In genomic region chr17:27189640-27190216, GRCm38 (mm10) we compare ENCODE assay signal across 8 mouse cellular contexts. TPM values are rescaled to one million over a fixed set of nuclear protein-coding genes. Genes with fewer than 3 reads are reported as not detected.
DNase-seq lines count a peak whose midpoint lies in the region; ATAC-seq and TF ChIP-seq lines count a peak whose summit lies in the region.
"Had no signal": no experiment of that assay in that cellular context is flagged by ENCODE, and none has a peak within 500 bp of the region (broad histone marks: within the 10 kb centered on the region; RNA-seq: fewer than 3 reads in every experiment).

No protein-coding gene starts in this region.

- DNase-seq in adipocyte (ENCODE audit: low spot score), result peak; percentile 60
- DNase-seq in embryo, embryonic 9.5 days (ENCODE audit: extremely low spot score), result peak; percentile 67
- peak; percentile 80 for DNase-seq in hindbrain, embryonic 11.5 days (ENCODE audit: low spot score)
- peak; percentile 72 to 75 for DNase-seq in layer of hippocampus, postnatal 10 days (ENCODE audit: low spot score in 2 of 2)
- DNase-seq in lung, postnatal 25 days (ENCODE audit: low spot score), result peak; percentile 59
- DNase-seq in right cerebral cortex, adult 2 months (ENCODE audit: low spot score in 2 of 2), result peak; percentile 67 to 71

- H3K9ac ChIP-seq in hindbrain, embryonic 11.5 days (ENCODE audit: low read depth, low read length), result no peak overlapping the region

- peak overlapping the region; percentile 17; the same call in 1 of the 2 replicates for H3K27ac ChIP-seq in hindbrain, embryonic 11.5 days (ENCODE audit: low read depth, low read length)
- H3K27ac ChIP-seq: macrophage had no signal

- peak; percentile 96 for TF ChIP-seq CTCF in E14TG2a.4 (conservative IDR thresholded peaks at IDR 0.05; ENCODE audit: low read length)

- no peak overlapping the region for H3K4me3 ChIP-seq in E14TG2a.4 (replicated peaks; ENCODE audit: low read length)
- H3K4me3 ChIP-seq in hindbrain, embryonic 11.5 days (ENCODE audit: low read depth, low read length), result no peak overlapping the region

- no peaks in the 10 kb centered on the region for H3K9me3 ChIP-seq in E14TG2a.4 (ENCODE audit: low read length)
- H3K9me3 ChIP-seq in hindbrain, embryonic 11.5 days (ENCODE audit: control insufficient read depth, low read length), result no peaks in the 10 kb centered on the region

- H3K4me2 ChIP-seq in hindbrain, embryonic 11.5 days (replicated peaks; ENCODE audit: low read depth, low read length), result no peak overlapping the region

- H3K4me1 ChIP-seq in E14TG2a.4 (replicated peaks; ENCODE audit: low read depth, low read length), result peaks cover 72% of the 10 kb centered on the region
- peaks cover 2% of the 10 kb centered on the region; the same call in 1 of the 2 replicates for H3K4me1 ChIP-seq in hindbrain, embryonic 11.5 days (replicated peaks; ENCODE audit: control insufficient read depth, insufficient read depth, low read length)

- H3K36me3 ChIP-seq in E14TG2a.4 (ENCODE audit: insufficient read depth, low read length), result peaks cover 52% of the 10 kb centered on the region
- peaks cover 9% of the 10 kb centered on the region; the same call in 1 of the 2 replicates for H3K36me3 ChIP-seq in hindbrain, embryonic 11.5 days (ENCODE audit: control insufficient read depth, insufficient read depth, low read length)

- 35% methylated on average over 10 of the region's 10 CpGs for WGBS in hindbrain, embryonic 11.5 days

- no peaks in the 10 kb centered on the region for H3K27me3 ChIP-seq in E14TG2a.4 (ENCODE audit: insufficient read depth, low read length)
- H3K27me3 ChIP-seq in hindbrain, embryonic 11.5 days (ENCODE audit: control insufficient read depth, insufficient read depth, low read length), result no peaks in the 10 kb centered on the region

- peak; percentile 63; the same call in 1 of the 2 replicates for ATAC-seq in hindbrain, embryonic 11.5 days (ENCODE audit: low FRiP score)

RNA-seq across cellular contexts. Expression of gene Lemd2, which starts 14.5 kb away (rescaled TPM):
- 12.4 and 16.5 TPM in 2 replicates for polyA plus RNA-seq in hindbrain, embryonic 11.5 days (2014; fragmentation: Nextera tagmentation; extraction: Ambion mirVana)
- 10 to 100 TPM; 48.4 to 56.2 TPM for total RNA-seq in layer of hippocampus, postnatal 10 days (2021)

RNA-seq across cellular contexts. Expression of gene Ip6k3, which starts 22.1 kb away (rescaled TPM):
- 0.23 and 0.49 TPM in 2 replicates for polyA plus RNA-seq in hindbrain, embryonic 11.5 days (2014; fragmentation: Nextera tagmentation; extraction: Ambion mirVana)
- not detected for total RNA-seq in layer of hippocampus, postnatal 10 days (2021)
- polyA plus RNA-seq: macrophage had no signal

RNA-seq across cellular contexts. Expression of gene Uqcc2, which starts 56.0 kb away (rescaled TPM):
- polyA plus RNA-seq in hindbrain, embryonic 11.5 days (2014; fragmentation: Nextera tagmentation; extraction: Ambion mirVana), result 326 and 345 TPM in 2 replicates
- 100 to 1,000 TPM; 152 to 168 TPM for total RNA-seq in layer of hippocampus, postnatal 10 days (2021)
